Mouse (Mus musculus) lung, embryonic 14.5 days (tissue): Measurements from ENCODE around the gene Cxcr2. TPM values are rescaled to one million over a fixed set of nuclear protein-coding genes. Genes with fewer than 3 reads are reported as not detected.

Experiments
- ATAC-seq: fragments of 200-750 bp; cut with Nextera tagmentation; 2 replicates; pipeline ENCODE4 v1.8.0; 2017; ENCODE audit warnings: mild to moderate bottlenecking, moderate TSS enrichment, moderate library complexity; ENCODE audit not compliant: insufficient read depth
- DNase-seq: peaks from one replicate; pipeline ENCODE4 v3.0.0-alpha.2; 2015
- H3K27ac ChIP-seq: fragments of 300-500 bp; sonication (generic); 2 replicates; pipeline ENCODE4 v1.5.1; 2014; ENCODE audit warnings: low read depth, mild to moderate bottlenecking, moderate library complexity
- H3K27me3 ChIP-seq: fragments of 300-500 bp; sonication (generic); 2 replicates; pipeline ENCODE4 v1.6.1; 2014; ENCODE audit warnings: low read length, control low read depth; ENCODE audit not compliant: insufficient read depth
- H3K36me3 ChIP-seq: fragments of 300-500 bp; sonication (generic); 2 replicates; pipeline ENCODE4 v1.6.1; 2014; ENCODE audit warnings: control low read depth; ENCODE audit not compliant: insufficient read depth
- H3K4me1 ChIP-seq: fragments of 300-500 bp; sonication (generic); 2 replicates; pipeline ENCODE4 v1.6.1; 2014; ENCODE audit warnings: antibody characterized with exemption, control low read depth; ENCODE audit not compliant: insufficient read depth
- H3K4me2 ChIP-seq: fragments of 300-500 bp; sonication (generic); 2 replicates; pipeline ENCODE4 v1.6.1; 2014; ENCODE audit warnings: mild to moderate bottlenecking
- H3K4me3 ChIP-seq: fragments of 300-500 bp; sonication (generic); 2 replicates; pipeline ENCODE4 v1.5.1; 2014; ENCODE audit warnings: low read depth, low read length
- H3K9ac ChIP-seq: fragments of 300-500 bp; sonication (generic); 2 replicates; pipeline ENCODE4 v1.6.1; 2014
- H3K9me3 ChIP-seq: fragments of 300-500 bp; sonication (generic); 2 replicates; pipeline ENCODE4 v1.6.1; 2016; ENCODE audit warnings: low read depth, low read length, control low read depth
- CTCF ChIP-seq: IDR thresholded peaks from 2 replicates; pipeline ENCODE4 v1.5.1; 2016; ENCODE audit warnings: antibody characterized with exemption, low read depth
- WGBS: fragments of 180-500 bp; shearing (Covaris S2); extraction: QIAGEN DNeasy Blood & Tissue Kit; methylation state at CpG from one replicate; pipeline ENCODE4 v1.1.7; 2014; 5-methylcytosine and 5-hydroxymethylcytosine counted together
- microRNA counts: library from miRNA; unstranded; fragments of <30 nt; microRNA quantifications from one replicate; lab custom pipeline; 2016
- microRNA-seq: library from miRNA; unstranded; fragments of <30 nt; microRNA quantifications from one replicate; pipeline ENCODE4, GENCODE M21; 2016; ENCODE audit warnings: borderline number of aligned reads
- polyA plus RNA-seq: library from polyadenylated mRNA; unstranded; fragments of >200 nt; fragmentation: Nextera tagmentation; extraction: Ambion mirVana; gene quantifications from 2 replicates; pipeline ENCODE4 v1.2.1, GENCODE M21; 2014

The Cxcr2 gene
- polyA plus RNA-seq, 1 experiment from 2014 or later: 0.05 TPM

GRCm38 (mm10) chr1:74199046-74199445, 45.3 kb downstream of the Cxcr2 start:
- ATAC-seq (peak; percentile 28; the same call in 1 of the 2 replicates), DNase-seq (peak; percentile 80)
- Histone ChIP-seq H3K4me1 (no peaks in the 10 kb centered on the region), H3K27ac (no peak overlapping the region), H3K27me3 (no peaks in the 10 kb centered on the region), H3K9me3 (no peaks in the 10 kb centered on the region), H3K4me2 (no peak overlapping the region), H3K4me3 (no peak overlapping the region), H3K36me3 (no peaks in the 10 kb centered on the region), H3K9ac (no peak overlapping the region)
- 47% methylated on average over 8 of the region's 8 CpGs for WGBS
- TF ChIP-seq CTCF: no peak

DNA sequence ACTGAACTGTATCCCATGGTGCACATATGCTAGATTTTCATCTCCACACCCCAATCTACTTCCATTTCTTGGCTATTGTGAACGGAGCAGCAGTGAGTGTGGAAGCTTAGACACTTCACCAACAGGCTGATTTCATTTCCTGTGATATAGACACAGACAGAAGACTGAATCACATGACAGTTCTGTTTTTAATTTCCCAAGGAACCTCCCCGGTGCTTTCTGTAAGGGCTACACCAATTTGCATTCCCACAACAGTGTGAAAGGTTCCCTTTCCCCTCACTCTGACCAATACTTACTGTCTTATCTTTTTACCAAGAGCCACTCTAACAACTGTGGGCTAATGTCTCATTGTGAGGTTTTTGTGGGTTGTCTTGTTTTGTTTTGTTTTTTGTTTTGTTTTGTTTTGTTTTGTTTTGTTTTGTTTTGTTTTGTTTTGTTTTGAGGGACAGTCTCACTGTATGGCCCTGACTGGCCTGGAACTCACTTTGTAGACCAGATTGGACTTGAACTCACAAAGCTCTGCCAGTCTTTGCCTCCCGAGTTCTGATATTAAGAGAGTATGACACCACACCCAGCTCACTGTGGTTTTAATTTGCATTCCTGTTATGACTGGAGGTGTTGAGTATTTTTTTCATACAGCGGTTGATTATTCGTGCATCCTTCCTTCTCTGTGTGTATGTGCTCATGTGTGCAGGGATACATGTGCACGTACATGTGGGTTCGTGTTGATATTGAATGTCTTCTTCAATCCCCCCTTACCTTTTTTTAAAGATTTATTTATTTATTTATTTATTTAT, 47.5 kb downstream of the Cxcr2 start:
- H3K9me3 ChIP-seq: no peaks in the 10 kb centered on the region
- ATAC-seq (no peak), DNase-seq (no peak)
- H3K4me3 ChIP-seq: no peak overlapping the region
- H3K27ac ChIP-seq: no peak overlapping the region
- TF ChIP-seq CTCF: no peak
- 77% methylated on average over 7 of the region's 7 CpGs for WGBS
- no peak overlapping the region for H3K9ac ChIP-seq
- no peaks in the 10 kb centered on the region for H3K4me1 ChIP-seq
- H3K4me2 ChIP-seq: no peak overlapping the region
- H3K36me3 ChIP-seq: no peaks in the 10 kb centered on the region
- H3K27me3 ChIP-seq: no peaks in the 10 kb centered on the region

GRCm38 (mm10) chr1:74203457-74203856, 49.7 kb downstream of the Cxcr2 start:
- H3K4me1 ChIP-seq: no peaks in the 10 kb centered on the region
- no peak for DNase-seq
- H3K9ac ChIP-seq: no peak overlapping the region
- H3K27ac ChIP-seq: no peak overlapping the region
- no peak for TF ChIP-seq CTCF
- H3K36me3 ChIP-seq: no peaks in the 10 kb centered on the region
- H3K4me3 ChIP-seq: no peak overlapping the region
- no peaks in the 10 kb centered on the region for H3K9me3 ChIP-seq
- no peak for ATAC-seq
- 54% methylated on average over 5 of the region's 5 CpGs for WGBS
- H3K27me3 ChIP-seq: no peaks in the 10 kb centered on the region
- H3K4me2 ChIP-seq: no peak overlapping the region

DNA sequence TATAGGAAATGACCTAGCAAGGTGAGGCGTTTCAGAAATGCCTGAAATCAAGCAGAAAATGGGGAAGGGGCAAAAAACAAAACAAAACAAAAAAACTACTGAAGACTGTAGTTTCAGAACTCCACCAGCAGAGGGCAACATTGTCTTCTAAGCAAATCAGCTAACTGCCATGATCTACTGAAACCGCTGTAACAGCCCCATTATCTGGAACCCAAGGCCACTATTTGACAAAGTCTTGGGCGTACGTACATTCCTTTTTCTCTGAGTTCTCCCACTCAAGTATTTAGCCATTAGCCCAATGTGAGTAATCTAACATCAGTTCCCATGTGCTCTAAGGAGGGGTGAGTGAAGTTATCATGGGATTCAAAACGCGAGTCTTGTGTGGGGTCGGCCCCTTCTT, 52.1 kb downstream of the Cxcr2 start:
- no peak overlapping the region for H3K4me2 ChIP-seq
- H3K27ac ChIP-seq: no peak overlapping the region
- DNase-seq (peak; percentile 76), ATAC-seq (no peak)
- TF ChIP-seq CTCF: peak; percentile 82
- H3K36me3 ChIP-seq: no peaks in the 10 kb centered on the region
- H3K27me3 ChIP-seq: no peaks in the 10 kb centered on the region
- H3K9ac ChIP-seq: no peak overlapping the region
- no peaks in the 10 kb centered on the region for H3K9me3 ChIP-seq
- H3K4me1 ChIP-seq: no peaks in the 10 kb centered on the region
- H3K4me3 ChIP-seq: no peak overlapping the region
- WGBS: 51% methylated on average over 7 of the region's 7 CpGs

DNA sequence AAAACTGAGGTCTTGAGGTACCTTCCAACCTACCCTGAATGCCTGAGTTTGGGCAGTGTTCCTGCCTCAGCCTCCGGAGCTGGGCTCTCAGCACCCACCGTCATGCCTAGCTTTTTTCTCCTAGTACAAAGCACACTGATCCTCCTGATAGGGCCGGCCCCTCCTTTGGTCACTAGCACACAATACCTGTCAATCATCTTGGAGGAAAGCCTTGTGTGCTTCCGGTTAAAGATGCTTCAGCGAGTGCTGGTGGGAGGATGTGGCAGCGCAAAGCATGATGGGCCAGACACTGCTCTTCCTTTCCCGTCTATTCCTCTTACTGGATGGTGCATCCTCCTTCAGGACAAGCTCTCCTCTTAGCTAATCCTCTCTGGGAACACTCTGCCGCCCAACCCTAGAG, 52.9 kb downstream of the Cxcr2 start:
- no peaks in the 10 kb centered on the region for H3K4me1 ChIP-seq
- H3K4me2 ChIP-seq: no peak overlapping the region
- no peaks in the 10 kb centered on the region for H3K9me3 ChIP-seq
- H3K27ac ChIP-seq: no peak overlapping the region
- no peaks in the 10 kb centered on the region for H3K27me3 ChIP-seq
- 70% methylated on average over 8 of the region's 8 CpGs for WGBS
- no peak overlapping the region for H3K4me3 ChIP-seq
- DNase-seq: no peak
- ATAC-seq: no peak
- no peaks in the 10 kb centered on the region for H3K36me3 ChIP-seq
- TF ChIP-seq CTCF: no peak
- no peak overlapping the region for H3K9ac ChIP-seq

DNA sequence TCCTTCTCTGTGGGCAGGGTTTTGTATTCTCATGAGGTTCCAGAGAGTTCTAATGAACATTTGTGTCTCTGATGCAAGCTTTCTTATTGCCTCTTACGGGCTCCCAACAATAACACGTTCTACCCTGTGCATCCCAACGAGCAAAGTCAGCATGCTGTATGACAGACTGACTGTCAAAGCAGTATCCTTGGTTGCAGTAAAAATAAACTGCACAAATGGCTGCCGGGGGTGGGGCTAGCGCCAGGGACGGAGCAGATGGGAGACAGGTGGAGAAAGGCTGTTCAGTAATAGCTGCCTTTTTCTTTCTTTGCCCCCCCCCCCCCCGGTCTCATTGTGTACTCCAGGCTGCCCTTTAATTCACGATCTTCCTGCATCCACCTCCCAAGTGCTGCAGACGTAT, 54.1 kb downstream of the Cxcr2 start:
- ATAC-seq (no peak), DNase-seq (no peak)
- 55% methylated on average over 9 of the region's 9 CpGs for WGBS
- Histone ChIP-seq H3K27me3 (no peaks in the 10 kb centered on the region), H3K9me3 (no peaks in the 10 kb centered on the region), H3K4me3 (no peak overlapping the region), H3K27ac (no peak overlapping the region), H3K36me3 (no peaks in the 10 kb centered on the region), H3K4me1 (no peaks in the 10 kb centered on the region), H3K9ac (no peak overlapping the region), H3K4me2 (no peak overlapping the region)
- TF ChIP-seq CTCF: no peak

- DNase-seq: no peak
- no peak for TF ChIP-seq CTCF
- 75% methylated on average over 8 of the region's 8 CpGs for WGBS
- no peak overlapping the region for H3K4me3 ChIP-seq
- no peaks in the 10 kb centered on the region for H3K4me1 ChIP-seq
- no peaks in the 10 kb centered on the region for H3K36me3 ChIP-seq
- H3K27me3 ChIP-seq: no peaks in the 10 kb centered on the region
- H3K4me2 ChIP-seq: no peak overlapping the region
- ATAC-seq: no peak
- no peak overlapping the region for H3K9ac ChIP-seq
- no peak overlapping the region for H3K27ac ChIP-seq
- no peaks in the 10 kb centered on the region for H3K9me3 ChIP-seq
These were observed 55.2 kb downstream of the Cxcr2 start for GRCm38 (mm10) chr1:74208941-74209340.

MicroRNA genes within 50 kb of the gene (microRNA counts, 519-probe panel; counts per million panel counts)
- microRNA mmu-miR-1928 (lab: Ali Mortazavi, UCI): 2,414 counts per million, percentile 41 among the panel's probes with 10 or more counts

Small RNA genes lying within 50 kb of the gene (microRNA-seq; reads per million reads assigned to microRNA genes)
- gene Mir1928: not detected

Other genes with a start within 250 kb of the Cxcr2 start
- gene Tns1, start 29.5 kb upstream of the Cxcr2 start, polyA plus RNA-seq: 87.9 and 95.2 TPM in 2 replicates
- gene Rufy4, start 28.4 kb upstream of the Cxcr2 start, polyA plus RNA-seq: 0.26 and 0.39 TPM in 2 replicates
- not detected in 2 replicates for gene Cxcr1, start 40.6 kb downstream of the Cxcr2 start, polyA plus RNA-seq
- gene Arpc2, start 82.1 kb downstream of the Cxcr2 start, polyA plus RNA-seq: 365 and 370 TPM in 2 replicates
- 0.18 and 0.57 TPM in 2 replicates for gene Gpbar1, start 124.6 kb downstream of the Cxcr2 start, polyA plus RNA-seq
- gene Aamp, start 130.7 kb downstream of the Cxcr2 start, polyA plus RNA-seq: 233 and 236 TPM in 2 replicates
- 103 and 104 TPM in 2 replicates for gene Pnkd, start 130.9 kb downstream of the Cxcr2 start, polyA plus RNA-seq
- 25.5 and 29.8 TPM in 2 replicates for gene Tmbim1, start 151.6 kb downstream of the Cxcr2 start, polyA plus RNA-seq
- gene Catip, start 208.1 kb downstream of the Cxcr2 start, polyA plus RNA-seq: 0.62 and 0.63 TPM in 2 replicates
- 3.1 and 3.5 TPM in 2 replicates for gene Slc11a1, start 221.2 kb downstream of the Cxcr2 start, polyA plus RNA-seq
- gene Ctdsp1, start 237.5 kb downstream of the Cxcr2 start, polyA plus RNA-seq: 99.4 and 102 TPM in 2 replicates